Mouse (Mus musculus) myocyte (in vitro differentiated cells): ENCODE data around the gene Rabep1.

ENCODE experiments used
- E2F4 ChIP-seq: IDR thresholded peaks from one replicate; pipeline ENCODE4 v1.6.1; 2011; ENCODE audit warnings: mild to moderate bottlenecking, control low read depth, moderate library complexity; ENCODE audit not compliant: insufficient read depth
- MAX ChIP-seq: IDR thresholded peaks from one replicate; pipeline ENCODE4 v1.6.1; 2011; ENCODE audit warnings: low read depth, mild to moderate bottlenecking, control low read depth
- MYOD1 ChIP-seq, 3 experiments: IDR thresholded peaks; one replicate each; pipeline ENCODE4 v1.6.1; 2011; ENCODE audit warnings: control low read depth in 2 of 3, low read depth in 2 of 3, mild to moderate bottlenecking in 2 of 3, moderate library complexity in 1 of 3; ENCODE audit not compliant: insufficient read length in 2 of 3, control insufficient read depth in 1 of 3
- POLR2A ChIP-seq: IDR thresholded peaks from one replicate; pipeline ENCODE4 v1.6.1; 2011; ENCODE audit warnings: low read depth, mild to moderate bottlenecking, control low read depth, moderate library complexity; ENCODE audit not compliant: insufficient read length
- POLR2AphosphoS2 ChIP-seq: IDR thresholded peaks from one replicate; pipeline ENCODE4 v1.6.1; 2011; ENCODE audit warnings: low read depth, control low read depth; ENCODE audit not compliant: insufficient read length
- SRF ChIP-seq: IDR thresholded peaks from one replicate; pipeline ENCODE4 v1.6.1; 2011; ENCODE audit warnings: low read depth; ENCODE audit not compliant: control insufficient read depth, insufficient read length
- USF1 ChIP-seq: IDR thresholded peaks from one replicate; pipeline ENCODE4 v1.6.1; 2011; ENCODE audit warnings: low read depth, mild to moderate bottlenecking, control low read depth, moderate library complexity

DNA sequence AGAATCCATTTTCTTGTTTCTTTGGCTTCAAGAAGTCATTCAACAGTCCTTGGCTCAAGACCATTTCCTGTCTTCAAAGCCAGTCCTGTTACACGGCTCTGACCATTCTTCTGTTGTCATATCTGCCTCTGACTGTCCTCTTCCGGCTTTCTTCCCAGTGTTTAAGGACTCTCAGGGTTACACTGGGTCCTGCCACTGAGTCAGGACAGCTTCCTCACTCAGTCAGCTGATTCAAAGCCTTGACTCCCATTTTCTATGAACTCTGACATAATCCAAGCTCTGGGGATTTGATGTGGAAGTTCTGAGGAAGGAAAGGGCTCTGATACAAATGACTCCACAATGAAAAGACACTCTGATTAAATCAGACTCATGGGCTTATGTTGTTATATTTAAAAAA, 41.7 kb upstream of the Rabep1 start:
- TF ChIP-seq POLR2A, result no peak
- no peak for TF ChIP-seq MYOD1 (IDR thresholded peaks at IDR 0.05; ENCODE audit: control insufficient read depth in 1 of 3, insufficient read length in 2 of 3, low read depth in 2 of 3)
- no peak for TF ChIP-seq E2F4
- no peak for TF ChIP-seq MAX
- TF ChIP-seq SRF, result no peak
- TF ChIP-seq POLR2AphosphoS2, result no peak
- TF ChIP-seq USF1, result no peak
